Mouse (Mus musculus) megakaryocyte, embryonic 14.5 days (primary cell): ENCODE data around the gene Olfr1223. TPM values are rescaled to one million over a fixed set of nuclear protein-coding genes. Genes with fewer than 3 reads are reported as not detected.
"Not testable (repeated sequence)": the region's sequence is repeated elsewhere in the genome, so short reads cannot be mapped to it uniquely, and the experiment has no call there.

Experiments used
- H3K27me3 ChIP-seq: replicated peaks from 2 replicates; pipeline ENCODE3; 2012; ENCODE audit warnings: inconsistent platforms
- H3K36me3 ChIP-seq: replicated peaks from 2 replicates; pipeline ENCODE3; 2012; ENCODE audit warnings: low read length, inconsistent platforms, mixed read lengths
- H3K4me1 ChIP-seq: 2 replicates; pipeline ENCODE4 v1.6.1; 2012; ENCODE audit warnings: inconsistent platforms
- H3K4me3 ChIP-seq: replicated peaks from 2 replicates; pipeline ENCODE3; 2012; ENCODE audit warnings: moderate library complexity, mild to moderate bottlenecking, inconsistent platforms
- H3K9me3 ChIP-seq: 2 replicates; pipeline ENCODE4 v1.6.1; 2012; ENCODE audit warnings: inconsistent platforms
- FLI1 ChIP-seq: IDR thresholded peaks from 2 replicates; pipeline ENCODE4 v1.6.1; 2012; ENCODE audit warnings: low read length, inconsistent platforms, mixed read lengths
- GATA1 ChIP-seq: IDR thresholded peaks from 3 replicates; pipeline ENCODE4 v1.6.1; 2012; ENCODE audit warnings: mixed read lengths, low read length, inconsistent platforms, borderline replicate concordance
- polyA plus RNA-seq: library from polyadenylated mRNA; stranded (reverse); fragments of >175 nt; gene quantifications from 2 replicates; pipeline ENCODE4 v1.2.3, GENCODE M21; 2012; ENCODE audit warnings: low replicate concordance; ENCODE audit not compliant: insufficient read depth

Olfr1223 gene
- polyA plus RNA-seq, result not detected in 2 replicates

GRCm38 (mm10) chr2:89151460-89151859 is at the start of gene Olfr1223:
TSS of gene Olfr1223 (minus strand) at chr2:89151560.
- TF ChIP-seq FLI1 (no peak), GATA1 (no peak)
- H3K4me3 ChIP-seq, result no peak within 1 kb of the TSS

GRCm38 (mm10) chr2:89199948-89200347 is 48.6 kb upstream of the Olfr1223 start, which contains the start of gene Olfr1226:
TSS of gene Olfr1226 (minus strand) at chr2:89200048.
- no peaks in the 10 kb centered on the region for H3K36me3 ChIP-seq
- H3K27me3 ChIP-seq, result no peaks in the 10 kb centered on the region
- H3K9me3 ChIP-seq, result no peaks in the 10 kb centered on the region; the same call in 1 of the 2 replicates
- TF ChIP-seq FLI1 (no peak), GATA1 (no peak)
- no peak within 1 kb of the TSS for H3K4me3 ChIP-seq
- peaks cover 12% of the 10 kb centered on the region for H3K4me1 ChIP-seq

More at GRCm38 (mm10) chr2:89151460-89151859, at the start of gene Olfr1223:
- Histone ChIP-seq H3K27me3 (no peaks in the 10 kb centered on the region), H3K4me1 (no peaks in the 10 kb centered on the region), H3K36me3 (no peaks in the 10 kb centered on the region), H3K9me3 (no peaks in the 10 kb centered on the region)

GRCm38 (mm10) chr2:89196325-89196982 is 45.1 kb upstream of the Olfr1223 start:
- H3K4me1 ChIP-seq, result peaks cover 12% of the 10 kb centered on the region
- no peaks in the 10 kb centered on the region; the same call in 1 of the 2 replicates for H3K9me3 ChIP-seq
- no peaks in the 10 kb centered on the region for H3K27me3 ChIP-seq
- H3K4me3 ChIP-seq, result peak overlapping the region; percentile 38
- no peaks in the 10 kb centered on the region for H3K36me3 ChIP-seq
- TF ChIP-seq FLI1 (no peak), GATA1 (no peak)

GRCm38 (mm10) chr2:89174569-89174968 is 23.2 kb upstream of the Olfr1223 start, which contains the start of gene Olfr1225:
TSS of gene Olfr1225 (minus strand) at chr2:89174669.
- Histone ChIP-seq H3K4me3 (no peak within 1 kb of the TSS), H3K4me1 (no peaks in the 10 kb centered on the region), H3K9me3 (0 out of 2 replicates have a peak, but pooled peaks cover 4% of the 10 kb centered on the region), H3K36me3 (no peaks in the 10 kb centered on the region), H3K27me3 (no peaks in the 10 kb centered on the region)
- no peak for TF ChIP-seq FLI1
- no peak for TF ChIP-seq GATA1

GRCm38 (mm10) chr2:89164711-89165110 is 13.4 kb upstream of the Olfr1223 start:
- H3K4me3 ChIP-seq, H3K4me1 ChIP-seq, H3K9me3 ChIP-seq, H3K27me3 ChIP-seq, H3K36me3 ChIP-seq: not testable (repeated sequence)

- H3K9me3 ChIP-seq, H3K4me1 ChIP-seq, H3K36me3 ChIP-seq, H3K4me3 ChIP-seq, H3K27me3 ChIP-seq: not testable (repeated sequence)
Measured at GRCm38 (mm10) chr2:89163991-89164390, 12.6 kb upstream of the Olfr1223 start, which contains the start of gene Olfr1224-ps1. TSS of gene Olfr1224-ps1 (minus strand) at chr2:89164091.

GRCm38 (mm10) chr2:89132954-89133353 is 18.4 kb downstream of the Olfr1223 start, which contains the start of gene Olfr1222:
TSS of gene Olfr1222 (minus strand) at chr2:89133054.
- no peaks in the 10 kb centered on the region for H3K9me3 ChIP-seq
- no peaks in the 10 kb centered on the region for H3K4me1 ChIP-seq
- H3K4me3 ChIP-seq, result no peak within 1 kb of the TSS
- TF ChIP-seq GATA1, result no peak
- no peak for TF ChIP-seq FLI1
- H3K36me3 ChIP-seq, result no peaks in the 10 kb centered on the region
- H3K27me3 ChIP-seq, result no peaks in the 10 kb centered on the region

- no peak within 1 kb of the TSS for H3K4me3 ChIP-seq
- TF ChIP-seq FLI1 (no peak), GATA1 (no peak)
Measured at GRCm38 (mm10) chr2:89117183-89117582, 34.2 kb downstream of the Olfr1223 start, which contains the start of gene Olfr1221. TSS of gene Olfr1221 (minus strand) at chr2:89117283.

GRCm38 (mm10) chr2:89106735-89107134 is 44.6 kb downstream of the Olfr1223 start, which contains the start of gene Olfr1220:
TSS of gene Olfr1220 (minus strand) at chr2:89106835.
- TF ChIP-seq GATA1 (no peak), FLI1 (no peak)
- no peaks in the 10 kb centered on the region for H3K27me3 ChIP-seq
- no peaks in the 10 kb centered on the region for H3K36me3 ChIP-seq
- no peaks in the 10 kb centered on the region for H3K4me1 ChIP-seq
- no peaks in the 10 kb centered on the region for H3K9me3 ChIP-seq
- no peak within 1 kb of the TSS for H3K4me3 ChIP-seq

More at GRCm38 (mm10) chr2:89117183-89117582, 34.2 kb downstream of the Olfr1223 start, which contains the start of gene Olfr1221:
- Histone ChIP-seq H3K36me3 (no peaks in the 10 kb centered on the region), H3K4me1 (no peaks in the 10 kb centered on the region), H3K9me3 (no peaks in the 10 kb centered on the region), H3K27me3 (no peaks in the 10 kb centered on the region)

- Histone ChIP-seq H3K9me3 (no peaks in the 10 kb centered on the region), H3K36me3 (no peaks in the 10 kb centered on the region), H3K27me3 (no peaks in the 10 kb centered on the region), H3K4me3 (no peak overlapping the region), H3K4me1 (no peaks in the 10 kb centered on the region)
- TF ChIP-seq FLI1 (no peak), GATA1 (no peak)
Measured at GRCm38 (mm10) chr2:89105651-89106050, 45.7 kb downstream of the Olfr1223 start.
